Mouse (Mus musculus): ENCODE data around the gene Meaf6. TPM values are rescaled to one million over a fixed set of nuclear protein-coding genes. Genes with fewer than 3 reads are reported as not detected.

Gene Meaf6
- polyA plus RNA-seq (2012; rRNA removed), result 140 and 146 TPM in 2 replicates

DNA sequence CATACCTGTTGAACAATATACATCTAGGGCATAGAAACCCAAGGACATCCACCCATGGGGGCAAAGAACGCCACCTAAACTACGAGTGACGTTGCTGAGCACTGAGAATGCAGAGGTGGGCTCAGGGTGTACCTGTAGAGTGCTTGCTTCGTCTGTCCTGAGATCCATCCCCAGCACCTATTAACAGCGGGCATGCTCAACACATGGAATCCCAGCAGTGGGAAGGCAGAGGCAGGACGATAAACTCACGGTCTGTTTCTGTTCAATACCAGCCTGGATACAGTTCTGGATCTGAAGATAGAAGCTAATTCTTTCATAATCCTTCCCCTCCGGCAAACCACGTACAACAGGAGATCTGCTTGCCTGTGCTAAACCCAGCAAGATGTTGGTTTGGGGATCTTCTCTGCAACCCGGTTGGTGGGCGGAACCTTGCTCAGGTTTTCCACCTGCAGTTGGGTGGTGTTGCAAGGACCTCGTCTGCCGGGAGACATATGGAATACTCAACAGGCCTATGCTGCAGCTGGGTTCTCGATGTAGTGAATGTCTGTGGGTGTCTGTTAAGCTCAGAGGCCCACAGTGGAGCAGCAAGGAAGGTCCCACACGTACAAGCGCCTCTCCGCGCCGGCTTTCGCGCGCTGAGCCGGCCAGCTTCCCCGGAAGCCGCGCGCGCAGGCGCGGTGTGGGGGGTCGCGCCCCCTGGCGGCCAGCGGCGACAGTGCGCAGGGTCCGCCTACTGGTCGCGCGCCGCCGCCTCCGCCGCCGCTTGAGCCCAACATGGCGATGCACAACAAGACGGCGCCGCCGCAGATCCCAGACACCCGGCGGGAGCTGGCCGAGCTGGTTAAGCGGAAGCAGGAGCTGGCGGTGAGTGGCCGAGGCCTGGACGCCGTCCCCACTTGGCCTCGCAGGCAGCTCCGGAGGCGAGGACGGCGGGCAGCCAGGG, at the start of gene Meaf6:
Gene Meaf6, plus strand, starts transcription at position 732 of the 943 bp plus-strand sequence.

DNA sequence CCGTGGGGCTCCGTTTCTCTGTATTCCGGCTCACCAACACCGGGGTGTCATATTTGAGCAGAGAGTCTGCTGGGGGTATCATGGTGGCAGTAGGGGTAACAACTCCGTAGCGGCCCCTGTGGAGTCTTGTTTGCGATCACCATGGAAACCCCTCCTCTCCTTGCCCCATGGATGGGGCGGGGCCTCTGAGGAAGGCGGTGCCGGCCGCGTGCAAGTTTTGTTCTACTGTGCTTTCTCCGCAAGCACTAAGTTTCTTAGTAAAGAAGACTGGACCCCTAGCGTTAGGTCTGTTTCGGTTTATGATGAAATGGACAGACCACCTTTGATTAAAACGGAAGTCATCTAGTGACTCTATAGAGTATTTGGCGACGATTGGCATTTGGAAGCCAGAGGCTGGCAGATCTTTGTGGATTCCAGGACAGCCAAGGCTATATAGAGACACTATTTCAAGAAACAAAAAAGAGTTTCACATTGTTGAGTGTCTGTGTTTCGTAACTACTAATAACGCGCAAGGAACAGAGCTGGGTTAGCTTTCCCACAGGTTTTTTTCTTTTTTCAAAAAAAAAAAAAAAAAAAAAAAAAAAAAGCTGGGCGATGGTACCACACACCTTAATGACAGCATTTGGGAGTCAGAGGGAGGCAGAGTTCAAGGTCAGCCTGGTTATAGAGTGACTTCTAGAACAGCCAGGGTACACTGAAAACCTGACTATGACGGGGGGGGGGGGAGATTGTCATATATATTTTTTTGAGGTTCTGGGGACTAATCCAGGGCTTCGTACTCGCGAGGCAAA, 19.2 kb upstream of the Meaf6 start, which contains the start of gene Dnali1:
Gene Dnali1, minus strand, starts transcription at position 187 of the 791 bp plus-strand sequence.

DNA sequence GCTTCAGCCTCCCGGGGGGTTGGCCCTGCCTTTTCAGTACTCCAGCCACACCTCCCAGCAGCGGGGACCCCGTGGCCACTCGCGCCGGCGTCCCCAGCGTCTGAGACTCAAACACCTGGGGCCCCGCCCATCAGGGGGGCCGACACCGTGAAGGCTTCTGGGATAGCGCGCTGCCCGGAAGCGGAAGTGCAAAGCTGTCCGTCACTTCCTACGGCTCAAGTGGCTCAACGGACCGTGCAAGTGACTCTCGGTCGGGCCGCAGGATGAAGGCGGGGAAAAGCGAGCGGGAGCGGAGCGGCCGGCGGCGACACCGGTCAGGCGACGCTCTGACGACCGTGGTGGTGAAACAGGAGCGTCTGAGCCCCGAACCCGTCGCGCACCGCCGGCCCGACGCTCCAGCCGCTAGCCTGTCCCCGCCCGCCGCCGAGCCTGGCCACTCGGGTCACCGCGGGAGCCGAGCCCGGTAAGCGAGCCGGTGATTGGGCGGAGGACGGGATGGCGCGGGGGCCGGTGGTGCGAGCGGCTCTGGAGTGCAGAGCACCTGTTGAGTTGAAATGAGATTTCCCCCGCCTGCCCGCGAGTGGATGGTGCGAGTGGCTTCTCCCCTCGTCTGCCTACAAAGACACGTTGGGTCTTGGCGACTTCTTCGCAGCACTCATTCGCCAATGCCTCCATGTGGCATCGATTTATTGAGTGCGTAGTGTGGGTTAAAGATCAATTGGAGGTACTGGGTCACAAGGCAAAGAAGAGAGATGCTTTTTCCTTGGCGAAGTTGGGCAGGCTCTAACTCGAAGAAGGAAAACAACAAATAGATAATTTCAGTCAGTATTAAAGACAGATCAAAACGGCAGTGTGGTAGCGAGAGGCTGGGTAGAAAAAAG, 18.2 kb upstream of the Meaf6 start, which contains the start of gene Snip1:
Gene Snip1, plus strand, starts transcription at position 183 of the 881 bp plus-strand sequence.

DNA sequence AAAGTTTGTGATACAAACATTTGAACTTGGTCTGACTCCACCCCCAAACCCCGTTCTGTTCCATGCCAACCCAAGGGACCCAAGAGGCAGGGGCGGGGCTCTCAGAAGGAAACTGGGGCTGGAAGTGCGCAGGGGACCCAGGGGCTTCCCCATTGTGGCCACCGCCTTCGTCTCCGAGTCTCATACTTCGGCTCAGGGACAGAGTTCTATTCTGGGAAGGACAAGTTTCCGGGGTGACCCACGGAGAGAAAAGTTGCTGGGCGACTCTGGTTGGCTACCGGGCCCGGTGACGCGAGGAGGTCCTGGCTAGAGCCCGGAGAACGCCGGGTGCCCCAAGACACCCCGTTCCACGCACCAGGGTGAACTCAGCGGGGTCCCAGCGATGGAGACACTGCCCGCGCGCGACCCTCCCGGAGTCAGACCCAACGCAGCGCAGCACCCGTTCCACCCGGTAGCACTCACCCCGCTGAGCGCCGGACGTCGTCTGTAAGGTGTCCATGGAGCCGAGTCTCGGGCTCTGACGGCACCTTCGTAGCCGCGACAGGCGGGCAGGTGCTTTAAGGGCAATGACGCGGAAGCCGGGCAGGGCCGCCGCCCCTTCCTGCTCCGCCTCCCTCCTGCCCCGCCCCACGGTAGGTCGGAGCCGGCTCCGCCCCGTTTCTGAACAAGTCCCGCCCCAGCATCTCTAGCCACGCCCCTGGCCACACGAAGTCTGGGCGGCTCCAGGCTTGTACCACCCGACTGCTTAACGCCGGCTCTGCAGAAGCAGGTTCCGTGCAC, 42.6 kb downstream of the Meaf6 start, which contains the start of gene Zc3h12a:
Gene Zc3h12a, minus strand, starts transcription at position 536 of the 780 bp plus-strand sequence.

Other genes with a start within 250 kb of the Meaf6 start
- 60.2 and 62.9 TPM in 2 replicates for gene Yrdc, start 234.5 kb upstream of the Meaf6 start, polyA plus RNA-seq (2012; rRNA removed)
- gene 1110065P20Rik, start 233.9 kb upstream of the Meaf6 start, polyA plus RNA-seq (2012; rRNA removed), result 91.0 and 99.3 TPM in 2 replicates
- 54.8 and 55.1 TPM in 2 replicates for gene Maneal, start 223.0 kb upstream of the Meaf6 start, polyA plus RNA-seq (2012; rRNA removed)
- 26.8 and 30.2 TPM in 2 replicates for gene Epha10, start 204.2 kb upstream of the Meaf6 start, polyA plus RNA-seq (2012; rRNA removed)
- gene 9930104L06Rik, start 148.1 kb upstream of the Meaf6 start, polyA plus RNA-seq (2012; rRNA removed), result 21.3 and 23.1 TPM in 2 replicates
- 12.1 and 12.6 TPM in 2 replicates for gene Cdca8, start 145.8 kb upstream of the Meaf6 start, polyA plus RNA-seq (2012; rRNA removed)
- 1.1 and 1.9 TPM in 2 replicates for gene Rspo1, start 98.7 kb upstream of the Meaf6 start, polyA plus RNA-seq (2012; rRNA removed)
- gene Gnl2, start 68.5 kb upstream of the Meaf6 start, polyA plus RNA-seq (2012; rRNA removed), result 132 and 135 TPM in 2 replicates
- 1.6 and 1.7 TPM in 2 replicates for gene Dnali1, start 19.4 kb upstream of the Meaf6 start, polyA plus RNA-seq (2012; rRNA removed)
- gene Snip1, start 18.5 kb upstream of the Meaf6 start, polyA plus RNA-seq (2012; rRNA removed), result 17.1 and 18.1 TPM in 2 replicates
- 0.56 and 1.4 TPM in 2 replicates for gene Zc3h12a, start 42.7 kb downstream of the Meaf6 start, polyA plus RNA-seq (2012; rRNA removed)